Mouse (Mus musculus) lung, postnatal 0 days (tissue): Measurements from ENCODE around the gene Pdgfb. TPM values are rescaled to one million over a fixed set of nuclear protein-coding genes. Genes with fewer than 3 reads are reported as not detected.

Source experiments
- ATAC-seq: fragments of 200-750 bp; cut with Nextera tagmentation; 2 replicates; pipeline ENCODE4 v1.8.0; 2017; ENCODE audit warnings: moderate library complexity
- DNase-seq: peaks from one replicate; pipeline ENCODE4 v3.0.0-alpha.2; 2016; ENCODE audit warnings: low spot score
- H3K27ac ChIP-seq: fragments of 300-500 bp; sonication (generic); 2 replicates; pipeline ENCODE4 v1.5.1; 2014; ENCODE audit warnings: antibody characterized with exemption, mild to moderate bottlenecking, low read length, mixed read lengths
- H3K27me3 ChIP-seq: fragments of 300-500 bp; sonication (generic); replicated peaks from 2 replicates; pipeline ENCODE4 v1.6.1; 2014; ENCODE audit warnings: low read length, mixed read lengths; ENCODE audit not compliant: insufficient read depth
- H3K36me3 ChIP-seq: fragments of 300-500 bp; sonication (generic); 2 replicates; pipeline ENCODE4 v1.6.1; 2014; ENCODE audit warnings: low read length, mixed read lengths; ENCODE audit not compliant: insufficient read depth
- H3K4me1 ChIP-seq: fragments of 300-500 bp; sonication (generic); 2 replicates; pipeline ENCODE4 v1.6.1; 2014; ENCODE audit warnings: antibody characterized with exemption, low read depth, low read length, mixed read lengths; ENCODE audit not compliant: insufficient read depth
- H3K4me2 ChIP-seq: fragments of 300-500 bp; sonication (generic); replicated peaks from 2 replicates; pipeline ENCODE4 v1.6.1; 2014; ENCODE audit warnings: low read depth, mild to moderate bottlenecking, low read length, moderate library complexity, mixed read lengths
- H3K4me3 ChIP-seq: fragments of 300-500 bp; sonication (generic); 2 replicates; pipeline ENCODE4 v1.5.1; 2014; ENCODE audit warnings: low read depth, low read length
- H3K9ac ChIP-seq: fragments of 300-500 bp; sonication (generic); replicated peaks from 2 replicates; pipeline ENCODE4 v1.6.1; 2014; ENCODE audit warnings: low read depth, mild to moderate bottlenecking
- H3K9me3 ChIP-seq: fragments of 300-500 bp; sonication (generic); 2 replicates; pipeline ENCODE4 v1.6.1; 2016; ENCODE audit warnings: low read length, mixed read lengths
- CTCF ChIP-seq: IDR thresholded peaks from 2 replicates; pipeline ENCODE4 v1.5.1; 2016; ENCODE audit warnings: antibody characterized with exemption, mild to moderate bottlenecking
- EP300 ChIP-seq: IDR thresholded peaks from 2 replicates; pipeline ENCODE4 v1.6.1; 2016; ENCODE audit warnings: antibody characterized with exemption, mild to moderate bottlenecking, control low read depth
- WGBS: fragments of 180-500 bp; shearing (Covaris S2); extraction: QIAGEN DNeasy Blood & Tissue Kit; methylation state at CpG from one replicate; pipeline ENCODE4 v1.1.7; 2014; 5-methylcytosine and 5-hydroxymethylcytosine counted together
- polyA plus RNA-seq: library from polyadenylated mRNA; unstranded; fragments of >200 nt; fragmentation: Nextera tagmentation; extraction: Ambion mirVana; gene quantifications from 2 replicates; pipeline ENCODE4 v1.2.1, GENCODE M21; 2015

Pdgfb gene
- polyA plus RNA-seq, 1 experiment from 2014 or later, result 10.5 TPM

DNA sequence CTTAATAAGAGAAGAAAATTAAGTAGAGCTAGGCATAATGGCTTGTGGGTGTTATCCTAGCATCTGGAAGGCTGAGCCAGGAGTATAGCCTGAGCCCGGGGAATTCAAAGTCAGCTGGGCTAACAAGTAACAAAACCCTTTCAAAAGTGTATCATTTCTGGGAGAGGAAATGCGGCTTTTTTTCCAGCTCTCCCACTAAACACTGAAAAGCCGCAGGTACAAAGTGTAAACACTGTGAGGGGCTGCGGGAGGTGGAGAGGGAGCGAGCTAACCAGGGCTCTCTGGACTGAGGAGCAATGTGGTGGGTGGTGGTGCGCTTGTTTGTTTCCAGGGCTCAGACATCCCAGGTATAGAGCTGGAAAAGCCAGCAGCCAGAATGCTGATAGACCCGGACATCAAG, 50.4 kb downstream of the Pdgfb start:
- Histone ChIP-seq H3K9me3 (no peaks in the 10 kb centered on the region), H3K4me1 (no peaks in the 10 kb centered on the region), H3K36me3 (no peaks in the 10 kb centered on the region), H3K9ac (no peak overlapping the region), H3K27ac (no peak overlapping the region), H3K4me3 (no peak overlapping the region), H3K27me3 (no peaks in the 10 kb centered on the region), H3K4me2 (no peak overlapping the region)
- DNase-seq (no peak), ATAC-seq (no peak)
- WGBS, result 57% methylated on average over 7 of the region's 7 CpGs
- TF ChIP-seq CTCF, result no peak
- TF ChIP-seq EP300, result no peak

DNA sequence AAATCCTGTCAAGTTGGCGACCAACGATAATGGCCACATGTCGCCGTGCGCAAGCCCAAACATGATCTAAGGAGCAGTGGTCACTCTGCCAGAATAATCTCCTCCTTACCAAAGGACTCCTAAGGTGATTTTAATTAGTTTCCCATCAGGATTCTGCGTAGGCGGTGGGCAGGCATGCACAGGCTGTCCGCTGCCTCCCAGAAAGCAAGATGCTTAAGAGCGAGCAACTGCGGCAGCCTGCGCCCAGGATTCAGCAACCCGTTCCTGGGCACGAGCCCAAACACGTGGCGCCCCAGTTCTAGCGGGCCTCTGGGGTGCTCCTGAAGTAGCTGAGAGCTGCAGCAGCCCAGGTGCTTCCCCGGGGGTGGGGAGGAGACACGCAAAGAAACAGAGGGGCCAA, 52.1 kb downstream of the Pdgfb start:
- TF ChIP-seq CTCF (no peak), EP300 (no peak)
- Histone ChIP-seq H3K36me3 (no peaks in the 10 kb centered on the region), H3K4me2 (no peak overlapping the region), H3K4me1 (no peaks in the 10 kb centered on the region), H3K4me3 (no peak overlapping the region), H3K27ac (no peak overlapping the region), H3K9me3 (no peaks in the 10 kb centered on the region), H3K27me3 (no peaks in the 10 kb centered on the region), H3K9ac (no peak overlapping the region)
- DNase-seq (no peak), ATAC-seq (no peak)
- WGBS, result 85% methylated on average over 18 of the region's 18 CpGs

DNA sequence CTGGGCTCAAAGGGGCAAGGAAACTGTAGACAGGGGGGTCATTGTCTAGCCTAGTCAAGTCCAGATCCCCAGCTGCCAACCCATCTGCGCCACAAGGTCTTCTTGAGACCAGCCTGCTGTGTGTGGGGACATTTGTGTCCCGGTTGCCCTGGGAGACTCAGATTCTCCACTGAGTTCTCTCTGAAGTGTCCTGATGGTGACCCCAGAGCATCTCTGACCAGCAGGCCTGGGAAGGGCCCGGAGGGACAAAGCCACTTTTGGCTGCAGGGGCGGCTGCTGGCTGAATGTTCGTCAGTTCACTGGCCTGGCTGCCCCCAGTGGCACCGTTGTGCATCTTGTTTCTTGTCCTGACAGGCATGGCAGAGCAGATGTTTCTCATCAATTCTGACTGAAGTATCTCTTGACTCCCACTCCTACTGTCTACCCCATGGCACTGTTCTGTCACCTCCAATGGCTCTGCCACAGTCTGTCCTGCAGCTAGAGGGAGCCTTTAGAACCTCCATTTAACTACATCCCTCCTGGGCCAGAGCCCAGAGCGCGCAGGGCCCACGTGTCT, 53.3 kb downstream of the Pdgfb start:
- no peak for DNase-seq
- Histone ChIP-seq H3K36me3 (no peaks in the 10 kb centered on the region), H3K9me3 (no peaks in the 10 kb centered on the region), H3K9ac (no peak overlapping the region), H3K4me1 (no peaks in the 10 kb centered on the region), H3K4me2 (no peak overlapping the region), H3K4me3 (no peak overlapping the region), H3K27me3 (no peaks in the 10 kb centered on the region), H3K27ac (no peak overlapping the region)
- no peak for ATAC-seq
- 61% methylated on average over 9 of the region's 9 CpGs for WGBS
- TF ChIP-seq EP300 (no peak), CTCF (peak; percentile 43)

DNA sequence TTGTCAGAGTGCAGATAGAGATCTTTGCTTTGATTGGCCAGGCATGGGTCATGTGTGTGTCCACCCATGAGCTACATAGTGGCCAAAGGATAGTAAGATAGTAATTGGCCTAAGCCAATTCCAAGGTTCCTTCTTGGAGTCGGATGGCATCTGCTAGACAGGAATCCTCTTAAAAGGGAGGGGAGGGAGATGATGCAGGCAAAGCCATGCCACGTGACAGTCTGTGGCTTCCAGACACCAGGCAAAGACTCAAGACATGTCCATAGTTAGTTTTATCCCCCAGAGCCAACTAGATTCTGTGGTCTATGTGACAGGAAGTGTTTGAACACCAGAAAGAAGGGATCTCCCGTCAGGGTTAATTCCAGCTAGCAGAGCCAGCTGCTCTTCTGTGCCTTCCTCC, 56.4 kb downstream of the Pdgfb start:
- DNase-seq, result no peak
- TF ChIP-seq CTCF (no peak), EP300 (no peak)
- Histone ChIP-seq H3K4me3 (no peak overlapping the region), H3K4me2 (no peak overlapping the region), H3K9me3 (no peaks in the 10 kb centered on the region), H3K27me3 (no peaks in the 10 kb centered on the region), H3K27ac (no peak overlapping the region), H3K9ac (no peak overlapping the region), H3K36me3 (no peaks in the 10 kb centered on the region), H3K4me1 (no peaks in the 10 kb centered on the region)
- ATAC-seq, result no peak
- 71% methylated on average over 3 of the region's 3 CpGs for WGBS

DNA sequence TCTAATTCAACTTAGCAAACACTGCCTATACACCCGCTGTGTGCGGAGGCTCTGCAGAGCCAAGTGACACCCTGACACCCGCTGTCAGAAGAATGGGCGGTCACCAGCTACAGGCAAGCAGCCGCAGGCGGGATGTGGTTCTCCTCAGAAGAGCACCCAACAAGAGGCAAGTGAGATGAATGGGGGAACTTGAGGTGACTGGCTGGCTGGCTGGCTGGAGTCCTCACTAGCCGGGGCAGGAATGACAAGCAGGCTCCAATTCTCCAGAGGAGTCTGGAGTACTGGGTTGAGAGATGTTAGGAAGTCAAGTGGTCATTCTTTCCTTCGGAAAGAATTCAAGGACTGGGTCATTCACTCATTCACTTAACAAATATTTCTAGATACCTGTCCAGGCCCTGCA, 58.2 kb downstream of the Pdgfb start:
- Histone ChIP-seq H3K36me3 (no peaks in the 10 kb centered on the region), H3K9ac (no peak overlapping the region), H3K9me3 (no peaks in the 10 kb centered on the region), H3K27me3 (no peaks in the 10 kb centered on the region), H3K4me1 (peaks cover 9% of the 10 kb centered on the region), H3K27ac (no peak overlapping the region), H3K4me3 (no peak overlapping the region), H3K4me2 (peak overlapping the region; percentile 19; the same call in 1 of the 2 replicates)
- ATAC-seq (peak; percentile 84), DNase-seq (peak; percentile 92)
- whole genome bisulfite sequencing, result 31% methylated on average over 8 of the region's 8 CpGs
- TF ChIP-seq CTCF (no peak), EP300 (peak; percentile 99)

DNA sequence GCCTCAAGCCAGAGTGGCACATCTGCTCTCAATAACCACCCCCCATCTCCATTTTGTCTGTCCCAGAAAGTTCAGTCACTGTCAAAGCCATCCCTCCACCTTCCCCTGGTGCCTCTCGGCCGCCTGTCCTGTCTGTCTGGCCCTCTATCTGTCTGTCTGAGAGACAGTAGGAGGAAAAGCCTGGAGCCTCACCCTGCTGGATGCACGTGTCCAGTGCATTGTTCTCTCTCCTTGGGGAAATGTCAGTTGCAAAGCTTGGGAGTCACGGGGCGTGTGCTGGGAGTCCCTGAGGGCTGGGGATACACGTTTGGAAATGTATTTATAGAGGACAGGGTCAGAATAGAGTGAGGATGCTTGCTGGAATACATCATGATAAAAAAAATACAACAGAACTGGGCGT, 61.3 kb downstream of the Pdgfb start:
- 63% methylated on average over 7 of the region's 7 CpGs for WGBS
- TF ChIP-seq CTCF (peak; percentile 20; the same call in 1 of the 2 replicates), EP300 (peak; percentile 51; the same call in 1 of the 2 replicates)
- H3K36me3 ChIP-seq, result no peaks in the 10 kb centered on the region
- H3K27me3 ChIP-seq, result no peaks in the 10 kb centered on the region
- ATAC-seq, result peak; percentile 27
- no peaks in the 10 kb centered on the region for H3K9me3 ChIP-seq
- peaks cover 13% of the 10 kb centered on the region for H3K4me1 ChIP-seq
- peak overlapping the region; percentile 81; the same call in 1 of the 2 replicates for H3K27ac ChIP-seq
- no peak overlapping the region for H3K4me2 ChIP-seq
- H3K4me3 ChIP-seq, result no peak overlapping the region
- no peak overlapping the region for H3K9ac ChIP-seq
- peak; percentile 63 for DNase-seq
